Mouse (Mus musculus) lung, adult 2 months (tissue): ENCODE data around the gene Tbc1d10b. TPM values are rescaled to one million over a fixed set of nuclear protein-coding genes. Genes with fewer than 3 reads are reported as not detected.

Experiments
- DNase-seq: peaks from one replicate; pipeline ENCODE4 v3.0.0; 2022
- H3K4me1 ChIP-seq: fragments of 200-500 bp; 2 replicates; pipeline ENCODE4 v1.6.1; 2011; ENCODE audit warnings: low read length; ENCODE audit not compliant: control insufficient read depth, insufficient read depth
- H3K4me3 ChIP-seq: fragments of 200-500 bp; replicated peaks from 2 replicates; pipeline ENCODE3; 2011; ENCODE audit warnings: low read depth, mild to moderate bottlenecking, control low read depth, low read length; ENCODE audit errors: extremely low read depth
- CTCF ChIP-seq: fragments of 200-500 bp; IDR thresholded peaks from 2 replicates; pipeline ENCODE4 v1.5.1; 2011; ENCODE audit warnings: mild to moderate bottlenecking, low read length, control low read depth; ENCODE audit not compliant: insufficient read depth
- POLR2A ChIP-seq: fragments of 200-500 bp; IDR thresholded peaks from 2 replicates; pipeline ENCODE4 v1.6.1; 2011; ENCODE audit warnings: low read depth, mild to moderate bottlenecking, control low read depth, low read length, borderline replicate concordance; ENCODE audit errors: extremely low read depth
- WGBS: fragments of 180-500 bp; shearing (Covaris S2); methylation state at CpG from one replicate; pipeline ENCODE4 v1.1.7; 2018; 5-methylcytosine and 5-hydroxymethylcytosine counted together
- polyA plus RNA-seq: library from polyadenylated mRNA; depleted of rRNA; stranded (reverse); fragments of >200 nt; gene quantifications from 2 replicates; pipeline ENCODE4 v1.2.3, GENCODE M21; 2012

Gene Tbc1d10b
- polyA plus RNA-seq, 1 experiment = 32.9 TPM

DNA sequence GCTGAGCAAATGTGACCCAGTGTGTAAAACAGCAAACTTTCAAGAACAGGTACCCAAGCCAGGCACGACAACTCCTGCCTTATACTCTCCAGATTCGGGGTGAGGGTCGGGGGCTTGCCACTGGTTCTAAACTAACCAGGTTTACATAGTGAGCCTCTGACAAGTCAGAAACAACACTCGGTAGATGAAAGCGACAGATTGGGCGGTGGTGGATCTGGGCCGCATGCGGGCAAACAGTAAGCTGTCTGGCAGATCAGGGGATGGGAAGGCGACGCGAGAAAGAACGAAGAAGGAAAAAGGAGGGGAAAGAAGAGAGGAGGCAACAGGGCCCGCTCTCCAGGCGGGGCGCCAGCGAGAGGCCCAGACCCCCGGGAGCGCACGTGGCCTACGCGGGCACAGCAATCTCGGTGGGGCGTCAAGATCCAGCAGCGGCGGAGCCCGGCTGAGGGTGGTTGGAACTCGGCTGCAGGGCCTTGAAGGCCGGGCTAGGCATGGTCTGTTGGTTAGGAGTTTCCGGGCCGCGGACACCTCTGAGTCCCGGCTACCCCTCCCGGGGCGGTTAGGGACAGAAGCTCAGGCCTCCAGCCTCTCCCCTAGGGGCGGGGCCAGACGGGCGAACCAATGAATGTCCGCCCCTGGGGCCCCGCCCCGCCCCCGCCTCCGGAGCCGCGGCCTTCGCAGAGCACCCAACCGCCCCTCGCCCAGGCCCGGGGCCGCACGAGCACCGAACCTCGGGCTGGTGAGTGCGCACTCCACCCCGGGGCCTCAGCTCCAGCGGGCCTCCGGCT, 35.8 kb upstream of the Tbc1d10b start, which contains the start of gene Zfp771:
Gene Zfp771, plus strand, starts transcription at position 405 of the 788 bp plus-strand sequence.
- 1% methylated on average over 56 of the region's 56 CpGs for WGBS
- no peak for TF ChIP-seq CTCF
- peak; percentile 62 for TF ChIP-seq POLR2A
- DNase-seq = peak; percentile 89
- Histone ChIP-seq H3K4me3 (peak within 1 kb of the TSS; percentile 94), H3K4me1 (peaks cover 10% of the 10 kb centered on the region)

DNA sequence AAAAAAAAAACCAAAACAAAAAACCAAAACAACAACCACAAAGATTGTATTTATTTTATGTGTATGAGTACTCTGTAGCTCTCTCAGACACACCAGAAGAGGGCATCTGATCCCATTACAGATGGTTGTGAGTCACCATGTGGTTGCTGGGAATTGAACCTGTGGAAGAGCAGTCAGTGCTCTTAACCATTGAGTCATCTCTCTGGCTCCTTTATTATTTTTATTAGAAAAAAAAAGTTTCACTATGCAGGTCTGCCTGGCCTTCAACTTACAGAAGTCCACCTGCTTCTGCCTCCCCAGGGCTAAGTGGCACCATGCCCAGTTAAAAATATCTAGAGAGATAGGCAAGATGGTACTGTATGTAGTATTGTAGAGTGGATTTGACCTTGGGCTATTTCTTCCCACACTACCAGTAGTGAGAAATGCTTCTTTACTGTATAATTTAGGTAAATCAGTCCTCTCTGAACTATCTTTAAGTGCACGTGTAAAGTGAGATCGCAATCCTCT, 35.1 kb upstream of the Tbc1d10b start:
- no peak for DNase-seq

DNA sequence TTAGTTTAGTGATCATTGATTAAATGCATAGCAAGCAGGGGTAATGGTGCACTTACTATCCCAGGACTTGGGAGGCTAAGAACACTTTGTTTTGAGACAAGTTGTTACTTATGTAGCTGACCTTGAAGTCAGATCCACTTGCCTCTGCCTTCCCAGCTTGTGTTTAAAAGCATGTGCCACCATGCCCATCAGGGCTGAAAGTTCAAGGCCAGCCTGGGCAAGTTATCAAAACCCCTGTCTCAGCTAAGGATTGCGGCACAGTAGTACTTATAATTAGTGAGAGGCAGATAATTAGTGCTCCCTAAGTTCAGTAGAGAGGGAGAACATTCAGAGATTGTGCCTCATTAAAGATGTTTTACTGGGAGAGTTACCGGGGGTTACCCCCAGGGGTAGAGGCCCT, 26.5 kb upstream of the Tbc1d10b start:
- DNase-seq = no peak

More for the DNA sequence above, 35.1 kb upstream of the Tbc1d10b start:
- 42% methylated on average over 2 of the region's 2 CpGs for WGBS
- Histone ChIP-seq H3K4me1 (peaks cover 10% of the 10 kb centered on the region), H3K4me3 (no peak overlapping the region)
- TF ChIP-seq CTCF (no peak), POLR2A (no peak)

DNA sequence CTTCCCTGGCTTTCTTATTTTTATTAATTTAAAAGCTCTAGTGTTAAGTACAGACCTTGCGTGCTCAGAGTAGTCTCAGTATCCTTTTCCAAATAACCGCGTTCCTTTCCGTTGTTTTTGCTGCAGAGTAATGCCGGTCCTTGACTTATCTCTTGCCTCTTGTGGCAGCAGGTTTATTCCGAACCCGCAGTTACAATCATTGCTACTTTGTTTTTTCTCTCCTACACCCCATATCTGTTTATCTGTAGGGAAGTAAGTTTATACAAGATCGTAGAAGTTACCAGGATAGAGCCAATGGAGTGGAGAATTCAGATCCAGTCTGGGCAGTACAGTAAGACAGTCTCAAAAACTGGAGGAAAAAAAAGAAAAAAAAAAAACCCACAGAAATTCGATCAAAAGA, 25.5 kb upstream of the Tbc1d10b start:
- Histone ChIP-seq H3K4me3 (peak overlapping the region; percentile 16), H3K4me1 (peaks cover 5% of the 10 kb centered on the region; the same call in 1 of the 2 replicates)
- DNase-seq = no peak
- WGBS = 3% methylated on average over 9 of the region's 9 CpGs
- TF ChIP-seq POLR2A (no peak), CTCF (no peak)

More for the DNA sequence above, 26.5 kb upstream of the Tbc1d10b start:
- TF ChIP-seq CTCF (no peak), POLR2A (no peak)
- Histone ChIP-seq H3K4me1 (peaks cover 5% of the 10 kb centered on the region; the same call in 1 of the 2 replicates), H3K4me3 (no peak overlapping the region)
- WGBS = 97% methylated on average over 2 of the region's 2 CpGs

DNA sequence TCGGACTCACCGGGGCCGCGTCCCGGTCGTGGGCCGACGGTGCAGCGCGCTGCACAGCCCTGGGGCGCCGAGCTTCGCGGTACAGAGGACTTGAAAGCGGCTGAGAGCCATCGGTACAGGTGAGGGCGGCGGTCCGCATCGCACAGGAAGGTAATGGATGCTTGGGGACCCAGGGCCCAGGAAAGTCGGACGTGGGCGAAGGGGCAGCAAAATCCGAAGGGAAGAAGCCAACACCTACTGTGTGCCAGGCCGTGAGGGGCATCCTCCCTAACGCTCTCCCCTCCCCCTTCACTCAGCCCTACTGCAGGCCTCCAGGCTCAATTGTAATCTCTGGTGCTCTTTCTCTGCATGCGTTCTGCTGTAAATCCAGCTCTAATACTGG, 25.1 kb upstream of the Tbc1d10b start:
- no peak for TF ChIP-seq CTCF
- TF ChIP-seq POLR2A = no peak
- H3K4me3 ChIP-seq = peak overlapping the region; percentile 77
- 0% methylated on average over 27 of the region's 27 CpGs for WGBS
- no peak for DNase-seq
- H3K4me1 ChIP-seq = peaks cover 5% of the 10 kb centered on the region; the same call in 1 of the 2 replicates

DNA sequence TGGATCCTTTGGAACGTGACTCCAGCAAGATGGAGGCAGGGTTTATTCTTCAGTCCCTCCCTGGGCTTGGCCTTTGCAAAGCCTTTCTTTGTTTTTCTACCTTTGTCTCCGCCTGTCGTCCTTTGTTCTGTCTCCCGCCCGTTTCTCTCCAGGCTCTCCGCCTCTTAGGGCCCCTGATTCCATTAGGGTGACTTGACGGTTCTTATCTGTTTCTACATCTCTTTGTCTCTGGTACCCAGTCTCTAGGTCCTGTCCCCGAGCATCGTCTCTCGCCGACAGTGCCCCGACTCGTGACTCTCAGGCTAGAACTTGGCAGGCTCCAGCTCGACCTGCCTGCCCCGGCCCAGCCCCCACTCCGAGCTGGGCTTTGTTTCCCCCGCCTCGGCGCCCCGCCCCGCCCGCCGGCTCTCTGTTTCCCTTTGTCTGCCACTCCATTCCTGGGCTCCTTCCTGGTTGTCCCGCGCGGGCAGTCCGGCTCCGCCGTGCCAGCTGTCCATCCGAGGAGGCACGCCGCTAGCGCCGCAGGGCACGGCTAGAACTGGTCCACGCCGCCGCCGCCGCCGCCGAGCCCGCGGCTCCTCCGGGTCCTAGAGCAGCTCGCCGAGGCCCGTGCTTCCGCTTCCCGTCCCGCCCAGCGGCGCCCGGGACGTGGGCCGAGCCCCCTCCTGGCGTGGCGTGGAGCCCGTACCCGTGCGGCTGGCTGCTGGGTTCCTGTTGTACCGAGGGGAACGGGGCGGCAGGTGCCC, 24.5 kb upstream of the Tbc1d10b start, which contains the start of the genes Zfp553 and Sept1:
Gene Zfp553, plus strand, starts transcription at position 440 of the 746 bp plus-strand sequence.
Gene Sept1, minus strand, starts transcription at position 509 of the 746 bp plus-strand sequence.
- DNase-seq = peak; percentile 88
- under 1% methylated on average over 64 of the region's 64 CpGs for WGBS
- Histone ChIP-seq H3K4me1 (peaks cover 5% of the 10 kb centered on the region; the same call in 1 of the 2 replicates), H3K4me3 (peak within 1 kb of the TSS; percentile 77)
- TF ChIP-seq CTCF = no peak
- TF ChIP-seq POLR2A = peak; percentile 45; the same call in 1 of the 2 replicates

DNA sequence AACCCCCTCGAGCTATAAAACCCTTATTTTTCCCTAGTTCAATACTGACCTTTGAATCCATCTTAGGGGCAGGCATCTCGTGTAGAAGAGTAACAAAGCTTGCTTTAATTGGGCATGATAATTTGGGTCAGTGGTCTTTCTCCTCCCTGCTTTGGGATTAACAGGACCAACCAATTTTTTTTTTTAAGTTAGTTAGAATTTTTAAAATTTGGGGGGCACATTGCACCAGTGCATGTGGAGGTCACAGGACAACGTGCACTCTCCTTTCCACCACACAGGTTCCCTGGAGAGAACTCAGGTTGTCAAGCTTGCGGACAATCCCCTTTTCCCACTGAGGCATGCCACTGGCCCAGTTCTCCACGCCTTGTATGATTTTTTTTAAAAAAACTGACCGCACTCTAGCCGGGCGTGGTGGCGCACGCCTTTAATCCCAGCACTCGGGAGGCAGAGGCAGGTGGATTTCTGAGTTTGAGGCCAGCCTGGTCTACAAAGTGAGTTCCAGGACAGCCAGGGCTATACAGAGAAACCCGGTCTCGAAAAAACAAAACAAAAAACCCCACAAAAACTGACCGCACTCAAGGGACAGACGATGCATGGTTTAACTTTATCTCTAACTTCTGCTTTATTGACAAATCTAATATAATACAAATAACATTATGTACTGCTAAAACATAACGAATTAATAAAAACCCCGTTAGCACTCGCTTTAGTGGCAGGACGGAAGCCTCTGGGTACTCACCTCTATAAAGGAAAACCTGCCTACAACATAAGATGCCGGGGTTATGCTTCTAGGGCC, 23.8 kb upstream of the Tbc1d10b start:
- WGBS = 5% methylated on average over 20 of the region's 20 CpGs
- no peak for DNase-seq
- peak overlapping the region; percentile 77 for H3K4me3 ChIP-seq
- no peak for TF ChIP-seq POLR2A
- no peak for TF ChIP-seq CTCF
- H3K4me1 ChIP-seq = peaks cover 5% of the 10 kb centered on the region; the same call in 1 of the 2 replicates

DNA sequence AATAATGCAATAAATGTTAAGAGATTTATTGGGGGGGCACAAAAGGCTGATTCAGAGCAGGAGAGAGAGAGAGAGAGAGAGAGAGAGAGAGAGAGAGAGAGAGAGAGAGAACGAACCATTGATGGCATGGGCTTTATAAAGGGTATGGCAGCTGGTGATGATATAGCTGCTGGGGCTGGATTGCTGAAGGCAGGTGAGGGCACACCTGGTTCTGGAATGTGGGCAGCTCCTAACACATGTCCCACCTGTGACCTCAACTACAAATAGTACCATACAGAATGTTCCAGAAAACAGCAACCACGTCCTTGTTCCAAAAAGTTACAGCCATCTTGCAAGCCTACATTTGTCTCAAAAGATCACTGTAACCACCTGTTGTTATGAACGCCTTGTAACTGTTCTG, 23.1 kb upstream of the Tbc1d10b start:
- TF ChIP-seq CTCF (no peak), POLR2A (no peak)
- peaks cover 5% of the 10 kb centered on the region; the same call in 1 of the 2 replicates for H3K4me1 ChIP-seq
- WGBS = 51% methylated on average over 3 of the region's 3 CpGs
- no peak for DNase-seq
- H3K4me3 ChIP-seq = no peak overlapping the region
